Mouse (Mus musculus) spleen, adult 12 weeks (tissue): ENCODE results near the gene Nudt5.
"Not testable (repeated sequence)": the region's sequence is repeated elsewhere in the genome, so short reads cannot be mapped to it uniquely, and the experiment has no call there.

Experiments used
- DNase-seq: peaks from one replicate; pipeline ENCODE4 v3.0.0; 2022; ENCODE audit warnings: low spot score

Nudt5 gene

GRCm38 (mm10) chr2:5844873-5845631, at the start of gene Nudt5, which contains the start of gene Cdc123:
Nudt5 (plus strand) TSS chr2:5845019.
Cdc123 (minus strand) TSS chr2:5845164.
- DNase-seq = peak; percentile 78

DNA sequence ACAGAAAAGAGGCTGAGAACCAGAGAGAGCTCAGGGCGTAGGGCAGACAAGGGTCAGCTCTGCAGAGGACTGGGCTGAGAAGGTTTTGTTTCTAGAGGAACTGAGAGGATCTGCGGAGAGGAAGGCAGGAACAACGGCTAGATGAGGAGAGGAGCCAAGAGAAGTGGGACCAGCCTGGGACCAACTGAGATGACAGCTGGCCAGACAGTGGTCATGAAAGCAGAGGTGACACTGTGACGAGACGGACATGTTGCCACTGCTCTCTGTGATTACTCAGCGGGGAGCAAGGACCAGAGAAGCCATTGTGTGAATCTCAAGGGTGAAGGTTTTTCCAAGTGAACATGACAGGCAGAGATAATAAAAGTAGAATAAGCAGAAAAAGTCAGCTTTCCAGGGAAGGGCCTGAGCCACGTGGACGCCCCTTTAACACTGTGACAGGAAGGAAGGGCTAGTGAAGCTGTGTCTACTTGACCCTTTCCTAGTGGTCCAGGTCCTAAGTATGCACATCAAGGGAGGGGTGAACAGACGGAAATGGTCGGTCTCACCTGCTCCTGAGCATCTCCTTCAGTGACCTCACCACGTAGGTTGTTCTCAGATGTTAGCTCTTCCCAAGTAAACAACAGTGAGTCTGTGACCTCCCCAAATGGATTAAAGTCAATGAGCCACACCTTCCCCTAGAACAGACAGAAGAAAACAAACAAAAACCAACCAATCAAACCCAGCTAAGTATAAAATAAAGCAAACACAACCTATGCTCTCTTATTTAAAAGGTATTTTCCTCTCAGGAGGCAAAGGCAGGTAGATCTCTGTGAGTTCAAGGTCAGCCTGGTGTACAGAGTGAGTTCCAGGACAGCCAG, 46.8 kb upstream of the Nudt5 start:
- no peak for DNase-seq

DNA sequence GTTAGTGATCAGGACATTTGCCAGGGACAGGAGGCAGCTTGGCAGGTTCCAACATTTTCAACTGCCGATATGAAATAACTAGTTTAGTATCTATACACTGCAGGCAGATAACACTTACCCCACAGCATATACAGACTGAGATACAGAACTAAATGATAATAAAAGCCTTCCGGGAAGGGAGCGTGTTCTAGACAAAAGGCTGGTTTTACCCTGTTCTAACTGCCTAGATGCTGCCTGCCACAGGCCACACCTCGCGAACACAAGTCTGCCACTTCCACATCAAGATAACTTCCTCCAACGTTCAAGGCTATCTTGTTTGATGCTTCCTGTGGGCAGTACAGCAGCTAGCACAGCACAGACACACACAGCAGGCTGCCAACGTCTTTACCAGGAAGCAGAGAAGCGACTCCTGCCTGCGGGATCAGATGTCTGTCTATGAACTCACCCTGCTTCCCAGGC, 43.6 kb upstream of the Nudt5 start:
- peak; percentile 9 for DNase-seq

GRCm38 (mm10) chr2:5801927-5802590, 42.8 kb upstream of the Nudt5 start:
- no peak for DNase-seq

- DNase-seq = no peak
Observed at GRCm38 (mm10) chr2:5804440-5805045, 40.3 kb upstream of the Nudt5 start.

GRCm38 (mm10) chr2:5805228-5805627, 39.6 kb upstream of the Nudt5 start:
- no peak for DNase-seq

GRCm38 (mm10) chr2:5806201-5806600, 38.6 kb upstream of the Nudt5 start:
- not testable (repeated sequence) for DNase-seq

DNA sequence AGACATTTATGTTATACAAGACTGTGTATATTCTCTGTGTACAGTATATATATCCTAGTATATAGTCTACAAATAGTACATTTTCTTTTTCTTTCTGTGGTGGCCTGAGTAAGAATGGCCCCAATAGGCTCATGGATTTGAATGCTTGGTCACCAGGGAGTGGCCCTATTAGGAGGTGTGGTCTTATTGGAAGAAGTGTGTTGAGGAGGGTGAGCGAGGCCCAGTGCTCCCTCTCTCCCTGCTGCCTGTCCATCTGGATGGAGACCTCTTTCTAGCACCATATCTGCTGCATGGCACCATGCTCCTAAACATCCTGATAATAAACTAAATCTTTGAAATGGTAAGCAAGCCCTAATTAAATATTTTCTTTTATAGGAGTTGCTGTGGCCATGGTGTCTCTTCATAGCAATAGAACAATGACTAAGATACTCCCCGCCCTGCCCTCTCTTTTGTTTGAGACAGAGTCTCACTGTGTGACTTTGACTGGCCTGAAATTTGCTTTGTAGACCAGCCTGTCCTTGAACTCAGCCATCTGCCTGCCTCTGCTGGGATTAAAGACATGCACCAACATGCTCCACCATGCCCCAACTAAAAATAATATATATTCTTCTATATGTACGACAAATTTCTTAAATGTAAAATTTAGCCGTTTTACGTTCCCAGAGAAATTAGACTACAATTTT, 34.6 kb upstream of the Nudt5 start:
- no peak for DNase-seq

GRCm38 (mm10) chr2:5811235-5811782, 33.5 kb upstream of the Nudt5 start:
- no peak for DNase-seq

DNA sequence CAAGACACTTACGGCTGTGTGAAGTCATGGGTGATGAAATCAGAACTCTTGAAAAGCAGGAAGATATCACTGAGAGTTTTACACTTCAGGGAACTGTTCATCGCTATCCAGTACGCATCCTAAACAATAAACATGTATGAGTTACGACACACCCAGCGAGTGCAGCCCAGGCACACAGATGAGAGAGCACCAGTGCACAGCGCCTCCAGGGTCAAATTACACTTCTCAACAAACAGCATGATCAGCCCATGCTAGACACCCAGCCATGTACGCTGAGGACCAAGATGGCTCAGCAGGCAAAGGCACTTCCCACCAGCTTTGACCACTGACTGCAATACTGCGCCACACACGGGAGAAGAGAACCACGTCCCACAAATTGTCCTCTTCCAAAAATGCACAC, 23.6 kb upstream of the Nudt5 start:
- no peak for DNase-seq

GRCm38 (mm10) chr2:5822449-5822848, 22.4 kb upstream of the Nudt5 start:
- no peak for DNase-seq

DNA sequence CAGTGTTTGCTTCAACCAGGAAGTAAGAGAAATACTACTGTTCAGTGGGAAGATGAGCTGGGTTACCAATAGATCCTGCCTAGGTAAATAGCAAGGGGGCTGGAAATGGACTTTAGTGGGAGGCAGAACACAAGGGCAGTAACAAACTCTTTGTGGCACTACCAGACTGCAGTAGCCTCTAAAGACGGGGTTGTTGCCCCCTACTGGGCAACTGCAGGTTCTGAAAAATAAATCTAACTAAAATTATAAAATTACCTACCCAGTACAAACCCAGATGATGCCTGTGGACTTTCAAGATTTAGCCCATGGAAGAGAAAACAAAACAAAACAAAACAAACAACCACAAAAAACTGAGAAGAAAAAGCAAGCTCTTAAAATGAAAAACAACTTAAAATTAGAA, 20.6 kb upstream of the Nudt5 start:
- DNase-seq = no peak

- no peak for DNase-seq
Observed at GRCm38 (mm10) chr2:5824685-5825084, 20.1 kb upstream of the Nudt5 start.

- DNase-seq = no peak
Observed at GRCm38 (mm10) chr2:5825265-5825913, 19.4 kb upstream of the Nudt5 start.

DNA sequence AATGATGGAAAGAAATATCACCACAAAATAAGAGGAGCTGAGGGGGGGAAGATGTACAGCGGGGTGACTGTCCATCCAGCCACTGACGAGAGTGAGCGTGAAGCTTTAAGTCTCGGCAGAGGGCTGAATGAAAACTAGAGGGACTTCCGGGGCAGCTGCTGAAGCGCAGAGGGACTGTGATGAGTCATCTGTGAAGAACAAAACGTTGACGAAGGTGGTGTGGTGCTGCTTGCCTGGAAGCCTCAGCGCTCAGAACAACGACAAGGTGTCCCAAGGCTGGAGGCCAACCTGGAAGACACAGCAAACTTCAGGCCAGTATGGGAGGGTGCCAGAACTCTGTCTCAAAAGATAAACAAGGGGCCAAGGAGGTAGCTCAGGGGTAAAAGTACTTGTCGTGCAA, 4.0 kb upstream of the Nudt5 start:
- no peak for DNase-seq

DNA sequence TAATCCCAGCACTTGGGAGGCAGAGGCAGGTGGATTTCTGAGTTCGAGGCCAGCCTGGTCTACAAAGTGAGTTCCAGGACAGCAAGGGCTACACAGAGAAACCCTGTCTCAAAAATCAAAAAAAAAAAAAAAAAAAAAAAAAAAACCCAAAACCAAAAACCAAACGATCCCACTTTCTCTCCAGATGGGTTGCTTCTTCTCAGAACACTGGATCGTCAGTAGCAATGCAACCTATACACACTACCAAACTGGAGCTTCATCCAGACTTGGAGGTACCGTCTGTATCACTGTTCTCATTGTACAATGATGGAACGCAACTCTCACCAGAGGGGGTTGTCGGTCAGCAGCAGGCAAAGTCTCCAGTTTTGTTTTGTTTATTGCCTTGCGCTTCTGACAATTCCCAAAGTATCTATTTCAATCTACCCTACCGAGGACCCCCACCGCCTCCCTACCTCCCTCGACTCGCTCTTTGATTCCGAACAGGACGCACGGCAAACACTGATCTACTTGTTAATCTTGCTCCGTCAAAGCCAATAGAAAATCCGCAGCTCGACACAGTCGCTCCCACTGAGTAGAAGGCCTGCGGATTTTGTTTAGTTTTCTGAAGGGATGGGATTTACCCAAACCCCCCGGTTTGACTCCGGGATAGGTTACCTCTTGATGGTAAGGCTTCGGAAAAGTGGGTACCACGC, 492 bp upstream of the Nudt5 start:
- no peak for DNase-seq

DNA sequence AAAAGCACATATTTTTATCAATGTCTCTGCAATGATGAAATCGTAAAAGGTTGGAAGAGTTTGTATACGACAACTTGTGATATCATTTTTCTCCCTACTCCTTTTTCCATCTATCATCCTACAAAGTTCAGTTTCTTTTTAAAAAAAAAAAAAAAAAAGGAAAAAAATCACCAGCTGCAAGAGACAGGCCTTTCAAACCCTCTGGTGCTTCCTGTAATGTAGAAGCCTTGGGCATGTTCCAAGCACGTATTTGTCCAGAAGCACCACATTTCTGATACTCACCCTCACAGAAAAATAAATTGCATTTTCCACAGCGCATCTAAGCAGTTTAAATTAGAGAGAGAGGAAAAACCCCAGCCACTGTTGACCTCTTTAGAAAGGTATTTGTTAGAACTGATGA, 1.0 kb downstream of the Nudt5 start:
- DNase-seq = no peak

DNA sequence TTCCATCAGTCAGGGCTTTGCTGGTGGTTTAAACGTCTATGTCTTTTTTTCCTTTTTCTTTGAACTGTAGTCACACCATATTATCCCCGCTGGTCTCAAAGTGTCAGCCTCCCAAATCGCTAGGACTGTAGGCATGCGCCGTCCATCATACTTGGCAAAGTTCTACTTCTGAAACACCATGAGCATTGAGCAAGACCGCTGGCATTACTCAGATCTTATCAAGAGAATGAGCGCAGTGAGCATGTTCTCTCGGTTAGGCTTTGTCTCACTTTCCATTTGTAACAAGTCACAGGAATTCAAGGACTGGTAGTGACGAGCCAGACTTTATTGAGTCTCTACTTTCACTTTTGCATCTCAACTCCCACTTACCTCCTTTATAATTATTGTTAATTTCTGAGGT, 6.3 kb downstream of the Nudt5 start:
- DNase-seq = no peak

DNA sequence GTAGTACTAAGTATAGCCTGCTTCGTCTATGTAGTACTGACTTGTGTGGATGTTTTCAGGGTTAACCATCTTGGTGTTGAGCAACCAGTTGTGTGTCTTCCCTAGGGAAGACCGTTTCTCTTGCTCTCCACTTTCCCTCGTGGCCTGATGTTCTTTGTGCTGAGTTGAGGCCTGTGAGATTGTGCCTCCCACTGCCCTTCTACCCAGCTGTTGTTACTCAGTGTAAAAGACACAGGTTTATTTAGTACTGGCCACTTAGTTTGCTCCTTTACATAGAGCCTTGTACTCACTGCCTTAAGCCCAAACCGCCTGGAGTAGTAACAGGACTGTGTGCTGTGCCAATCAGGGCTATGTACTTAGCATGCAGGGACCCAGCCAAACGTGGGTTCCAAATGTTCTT, 7.0 kb downstream of the Nudt5 start:
- no peak for DNase-seq

DNA sequence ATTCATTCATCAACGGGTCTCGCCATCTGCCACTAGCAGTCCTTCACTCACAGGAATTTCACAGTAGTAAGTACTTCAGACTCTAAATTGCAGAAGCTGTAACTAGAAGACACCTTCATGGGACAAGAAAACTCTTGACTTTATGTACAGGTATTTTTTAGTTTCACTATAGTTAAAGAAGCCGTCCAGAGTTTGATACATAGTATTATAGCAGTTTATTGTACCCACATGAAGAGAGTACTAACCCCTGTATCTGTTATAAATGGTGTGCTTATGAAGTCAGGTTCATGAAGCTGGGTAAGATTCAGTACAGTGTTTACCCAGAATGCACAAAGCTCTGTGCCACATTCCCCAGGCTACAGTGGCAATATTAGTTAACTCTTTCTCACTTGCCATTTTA, 18.0 kb downstream of the Nudt5 start, which contains the start of gene Gm13199:
Gene Gm13199, minus strand, starts transcription at position 101 of the 400 bp plus-strand sequence.
- no peak for DNase-seq
